Mouse (Mus musculus): ENCODE data around the gene Acacb. TPM values are rescaled to one million over a fixed set of nuclear protein-coding genes. Genes with fewer than 3 reads are reported as not detected.
A peak's percentile ranks its signal among the peaks of the same experiment; 100 is the strongest.

The Acacb gene
- polyA plus RNA-seq, 1 experiment from 2014 or later, result 12.1 TPM

GRCm38 (mm10) chr5:114286872-114287571 is 140.7 kb downstream of the Acacb start:
- no peak for ATAC-seq (ENCODE audit: insufficient number of reproducible peaks, insufficient read depth, low FRiP score, low read depth)
- H3K36me3 ChIP-seq (ENCODE audit: control insufficient read depth, insufficient read depth, low read length), result no peaks in the 10 kb centered on the region
- H3K9ac ChIP-seq (ENCODE audit: low read length), result no peak overlapping the region
- peaks cover 14% of the 10 kb centered on the region for H3K27me3 ChIP-seq (ENCODE audit: control insufficient read depth, insufficient read depth, low read length)
- H3K4me3 ChIP-seq (ENCODE audit: control insufficient read depth in 1 of 2, insufficient read depth in 1 of 2, low read depth in 1 of 2, low read length in 2 of 2), result no peak overlapping the region
- no peak overlapping the region for H3K4me2 ChIP-seq (ENCODE audit: low read length)
- H3K4me1 ChIP-seq (ENCODE audit: control insufficient read depth in 2 of 2, insufficient read depth in 2 of 2, low read length in 2 of 2), result no peaks in the 10 kb centered on the region
- 69% methylated on average over 16 of the region's 16 CpGs for WGBS
- H3K27ac ChIP-seq (replicated peaks in 1 of 2; ENCODE audit: control insufficient read depth in 1 of 2, insufficient read depth in 1 of 2, low read depth in 2 of 2, low read length in 2 of 2), result no peak overlapping the region
- H3K9me3 ChIP-seq (ENCODE audit: control insufficient read depth, low read length), result no peaks in the 10 kb centered on the region

- no peaks in the 10 kb centered on the region for H3K36me3 ChIP-seq (ENCODE audit: control insufficient read depth, insufficient read depth, low read length)
- no peak overlapping the region for H3K27ac ChIP-seq (replicated peaks in 1 of 2; ENCODE audit: control insufficient read depth in 1 of 2, insufficient read depth in 1 of 2, low read depth in 2 of 2, low read length in 2 of 2)
- ATAC-seq (ENCODE audit: insufficient number of reproducible peaks, insufficient read depth, low FRiP score, low read depth), result no peak
- 71% methylated on average over 5 of the region's 5 CpGs for WGBS
- peaks cover 14% of the 10 kb centered on the region for H3K27me3 ChIP-seq (ENCODE audit: control insufficient read depth, insufficient read depth, low read length)
- no peaks in the 10 kb centered on the region for H3K4me1 ChIP-seq (ENCODE audit: control insufficient read depth in 2 of 2, insufficient read depth in 2 of 2, low read length in 2 of 2)
- H3K9ac ChIP-seq (ENCODE audit: low read length), result no peak overlapping the region
- no peak overlapping the region for H3K4me2 ChIP-seq (ENCODE audit: low read length)
- H3K4me3 ChIP-seq (ENCODE audit: control insufficient read depth in 1 of 2, insufficient read depth in 1 of 2, low read depth in 1 of 2, low read length in 2 of 2), result no peak overlapping the region
- H3K9me3 ChIP-seq (ENCODE audit: control insufficient read depth, low read length), result no peaks in the 10 kb centered on the region
Observed at GRCm38 (mm10) chr5:114288396-114288795, 142.1 kb downstream of the Acacb start.

- WGBS, result 37% methylated on average over 13 of the region's 13 CpGs
- H3K27ac ChIP-seq (replicated peaks in 1 of 2; ENCODE audit: control insufficient read depth in 1 of 2, insufficient read depth in 1 of 2, low read depth in 2 of 2, low read length in 2 of 2), result no peak within 1 kb of the TSS
Observed at GRCm38 (mm10) chr5:114288874-114289273, 142.5 kb downstream of the Acacb start, which contains the start of gene Myo1h. TSS of gene Myo1h (plus strand) at chr5:114289166.

GRCm38 (mm10) chr5:114290004-114290403 is 143.7 kb downstream of the Acacb start:
- 89% methylated on average over 3 of the region's 3 CpGs for WGBS
- no peaks in the 10 kb centered on the region for H3K36me3 ChIP-seq (ENCODE audit: control insufficient read depth, insufficient read depth, low read length)
- no peak for ATAC-seq (ENCODE audit: insufficient number of reproducible peaks, insufficient read depth, low FRiP score, low read depth)

More at GRCm38 (mm10) chr5:114288874-114289273, 142.5 kb downstream of the Acacb start, which contains the start of gene Myo1h:
- Histone ChIP-seq H3K4me3 (ENCODE audit: control insufficient read depth in 1 of 2, insufficient read depth in 1 of 2, low read depth in 1 of 2, low read length in 2 of 2) (no peak within 1 kb of the TSS), H3K9ac (ENCODE audit: low read length) (no peak within 1 kb of the TSS), H3K4me1 (ENCODE audit: control insufficient read depth in 2 of 2, insufficient read depth in 2 of 2, low read length in 2 of 2) (no peaks in the 10 kb centered on the region), H3K9me3 (ENCODE audit: control insufficient read depth, low read length) (no peaks in the 10 kb centered on the region), H3K36me3 (ENCODE audit: control insufficient read depth, insufficient read depth, low read length) (no peaks in the 10 kb centered on the region), H3K27me3 (ENCODE audit: control insufficient read depth, insufficient read depth, low read length) (peaks cover 14% of the 10 kb centered on the region), H3K4me2 (ENCODE audit: low read length) (no peak within 1 kb of the TSS)
- no peak for ATAC-seq (ENCODE audit: insufficient number of reproducible peaks, insufficient read depth, low FRiP score, low read depth)

GRCm38 (mm10) chr5:114296693-114297631 is 150.6 kb downstream of the Acacb start:
- no peak overlapping the region for H3K27ac ChIP-seq (replicated peaks in 1 of 2; ENCODE audit: control insufficient read depth in 1 of 2, insufficient read depth in 1 of 2, low read depth in 2 of 2, low read length in 2 of 2)
- no peak for ATAC-seq (ENCODE audit: insufficient number of reproducible peaks, insufficient read depth, low FRiP score, low read depth)
- H3K4me3 ChIP-seq (ENCODE audit: control insufficient read depth in 1 of 2, insufficient read depth in 1 of 2, low read depth in 1 of 2, low read length in 2 of 2), result no peak overlapping the region
- H3K27me3 ChIP-seq (ENCODE audit: control insufficient read depth, insufficient read depth, low read length), result no peaks in the 10 kb centered on the region
- peak overlapping the region; percentile 37 for H3K4me2 ChIP-seq (ENCODE audit: low read length)
- WGBS, result 17% methylated on average over 22 of the region's 22 CpGs
- no peaks in the 10 kb centered on the region for H3K36me3 ChIP-seq (ENCODE audit: control insufficient read depth, insufficient read depth, low read length)
- no peak overlapping the region for H3K9ac ChIP-seq (ENCODE audit: low read length)
- H3K4me1 ChIP-seq (ENCODE audit: control insufficient read depth in 2 of 2, insufficient read depth in 2 of 2, low read length in 2 of 2), result peaks cover 0 to 2% of the 10 kb centered on the region in 2 experiments; a peak in 1 of 4 replicates
- no peaks in the 10 kb centered on the region for H3K9me3 ChIP-seq (ENCODE audit: control insufficient read depth, low read length)

More at GRCm38 (mm10) chr5:114290004-114290403, 143.7 kb downstream of the Acacb start:
- Histone ChIP-seq H3K27ac (replicated peaks in 1 of 2; ENCODE audit: control insufficient read depth in 1 of 2, insufficient read depth in 1 of 2, low read depth in 2 of 2, low read length in 2 of 2) (no peak overlapping the region), H3K9ac (ENCODE audit: low read length) (no peak overlapping the region), H3K4me3 (ENCODE audit: control insufficient read depth in 1 of 2, insufficient read depth in 1 of 2, low read depth in 1 of 2, low read length in 2 of 2) (no peak overlapping the region), H3K4me1 (ENCODE audit: control insufficient read depth in 2 of 2, insufficient read depth in 2 of 2, low read length in 2 of 2) (no peaks in the 10 kb centered on the region), H3K27me3 (ENCODE audit: control insufficient read depth, insufficient read depth, low read length) (peaks cover 14% of the 10 kb centered on the region), H3K4me2 (ENCODE audit: low read length) (no peak overlapping the region), H3K9me3 (ENCODE audit: control insufficient read depth, low read length) (no peaks in the 10 kb centered on the region)

GRCm38 (mm10) chr5:114298212-114298894 is 152.0 kb downstream of the Acacb start:
- no peak for ATAC-seq (ENCODE audit: insufficient number of reproducible peaks, insufficient read depth, low FRiP score, low read depth)
- Histone ChIP-seq H3K27ac (replicated peaks in 1 of 2; ENCODE audit: control insufficient read depth in 1 of 2, insufficient read depth in 1 of 2, low read depth in 2 of 2, low read length in 2 of 2) (no peak overlapping the region), H3K9me3 (ENCODE audit: control insufficient read depth, low read length) (no peaks in the 10 kb centered on the region), H3K4me2 (ENCODE audit: low read length) (no peak overlapping the region), H3K27me3 (ENCODE audit: control insufficient read depth, insufficient read depth, low read length) (no peaks in the 10 kb centered on the region), H3K4me3 (ENCODE audit: control insufficient read depth in 1 of 2, insufficient read depth in 1 of 2, low read depth in 1 of 2, low read length in 2 of 2) (no peak overlapping the region), H3K4me1 (ENCODE audit: control insufficient read depth in 2 of 2, insufficient read depth in 2 of 2, low read length in 2 of 2) (peaks cover 0 to 2% of the 10 kb centered on the region in 2 experiments; a peak in 1 of 4 replicates), H3K9ac (ENCODE audit: low read length) (no peak overlapping the region), H3K36me3 (ENCODE audit: control insufficient read depth, insufficient read depth, low read length) (no peaks in the 10 kb centered on the region)
- 64% methylated on average over 18 of the region's 18 CpGs for WGBS

- no peak overlapping the region for H3K4me2 ChIP-seq (ENCODE audit: low read length)
- no peaks in the 10 kb centered on the region for H3K27me3 ChIP-seq (ENCODE audit: control insufficient read depth, insufficient read depth, low read length)
- ATAC-seq (ENCODE audit: insufficient number of reproducible peaks, insufficient read depth, low FRiP score, low read depth), result no peak
Observed at GRCm38 (mm10) chr5:114299156-114299855, 153.0 kb downstream of the Acacb start.

More at GRCm38 (mm10) chr5:114299156-114299855, 153.0 kb downstream of the Acacb start:
- H3K9ac ChIP-seq (ENCODE audit: low read length), result no peak overlapping the region
- no peak overlapping the region for H3K4me3 ChIP-seq (ENCODE audit: control insufficient read depth in 1 of 2, insufficient read depth in 1 of 2, low read depth in 1 of 2, low read length in 2 of 2)
- peaks cover 0 to 2% of the 10 kb centered on the region in 2 experiments; a peak in 1 of 4 replicates for H3K4me1 ChIP-seq (ENCODE audit: control insufficient read depth in 2 of 2, insufficient read depth in 2 of 2, low read length in 2 of 2)
- H3K27ac ChIP-seq (replicated peaks in 1 of 2; ENCODE audit: control insufficient read depth in 1 of 2, insufficient read depth in 1 of 2, low read depth in 2 of 2, low read length in 2 of 2), result no peak overlapping the region
- H3K36me3 ChIP-seq (ENCODE audit: control insufficient read depth, insufficient read depth, low read length), result no peaks in the 10 kb centered on the region
- no peaks in the 10 kb centered on the region for H3K9me3 ChIP-seq (ENCODE audit: control insufficient read depth, low read length)
- 68% methylated on average over 22 of the region's 22 CpGs for WGBS
